Mouse (Mus musculus): ENCODE results near the gene Olfr798. TPM values are rescaled to one million over a fixed set of nuclear protein-coding genes. Genes with fewer than 3 reads are reported as not detected.

Gene Olfr798
- total RNA-seq (2023): not detected

GRCm38 (mm10) chr10:129627834-129628233, at the start of gene Olfr798:
TSS of gene Olfr798 (minus strand) at chr10:129627934.

DNA sequence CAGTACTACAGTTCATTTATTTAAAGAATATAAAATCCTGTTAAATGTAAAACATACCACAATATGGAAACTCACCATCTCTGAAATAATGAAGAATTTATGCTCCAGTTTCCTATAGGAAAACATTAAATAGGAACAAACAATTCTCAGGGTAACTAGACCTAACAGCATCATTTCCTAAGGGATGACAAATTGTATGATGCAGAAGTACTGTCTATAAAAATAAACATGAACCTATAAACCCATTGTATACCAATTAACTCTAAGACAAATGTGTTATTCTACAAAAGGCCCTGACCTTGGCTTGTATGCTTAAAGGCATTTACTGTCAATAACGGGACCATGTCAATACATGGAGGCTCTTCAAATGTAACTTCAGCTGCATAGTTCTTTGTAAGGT, 46.0 kb upstream of the Olfr798 start, which contains the start of gene Olfr801:
Gene Olfr801, minus strand, starts transcription at position 101 of the 400 bp plus-strand sequence.

GRCm38 (mm10) chr10:129657394-129657793, 29.7 kb upstream of the Olfr798 start, which contains the start of gene Olfr800:
TSS of gene Olfr800 (plus strand) at chr10:129657694.

GRCm38 (mm10) chr10:129637184-129637583, 9.4 kb upstream of the Olfr798 start, which contains the start of gene Olfr799:
TSS of gene Olfr799 (plus strand) at chr10:129637484.

DNA sequence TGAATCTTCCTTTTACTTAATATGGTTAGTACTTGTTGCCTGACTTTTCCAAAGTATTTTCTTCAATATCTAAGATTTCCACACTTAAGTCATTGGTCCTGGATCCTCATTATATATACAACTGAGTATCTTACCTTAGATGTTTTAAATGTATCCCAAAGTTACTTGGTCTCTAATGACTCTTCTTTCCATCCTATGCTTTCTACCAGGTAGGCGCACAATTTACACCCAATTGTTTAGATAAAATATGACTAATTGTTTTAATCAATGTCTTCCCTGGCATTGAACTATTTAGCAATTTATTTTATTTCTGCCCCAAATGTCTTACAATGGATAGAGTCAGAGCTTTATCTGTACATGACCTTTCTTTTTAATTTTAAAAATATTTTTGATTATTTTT, 15.3 kb downstream of the Olfr798 start, which contains the start of gene Olfr796:
Gene Olfr796, minus strand, starts transcription at position 101 of the 400 bp plus-strand sequence.

Other genes starting within 250 kb of the Olfr798 start
- under 1 TPM in 1 of 2 experiments, not detected in 1; 0.18 TPM for gene Olfr784, start 243.9 kb downstream of the Olfr798 start, total RNA-seq (2023)
- not detected for gene Olfr785, start 222.5 kb downstream of the Olfr798 start, total RNA-seq (2023)
- gene Olfr786, start 200.6 kb downstream of the Olfr798 start, total RNA-seq (2023): not detected
- not detected for gene Olfr787, start 166.1 kb downstream of the Olfr798 start, total RNA-seq (2023)
- not detected for gene Olfr788, start 156.9 kb downstream of the Olfr798 start, total RNA-seq (2023)
- not detected for gene Olfr789, start 143.2 kb downstream of the Olfr798 start, total RNA-seq (2023)
- gene Olfr790, start 129.4 kb downstream of the Olfr798 start, total RNA-seq (2023): not detected
- gene Olfr791, start 106.1 kb downstream of the Olfr798 start, total RNA-seq (2023): not detected
- not detected for gene Olfr792, start 88.8 kb downstream of the Olfr798 start, total RNA-seq (2023)
- not detected for gene Olfr794, start 60.3 kb downstream of the Olfr798 start, total RNA-seq (2023)
- gene Olfr796, start 15.4 kb downstream of the Olfr798 start, total RNA-seq (2023): not detected
- gene Olfr799, start 9.6 kb upstream of the Olfr798 start, total RNA-seq (2023): not detected
- not detected for gene Olfr800, start 29.8 kb upstream of the Olfr798 start, total RNA-seq (2023)
- gene Olfr801, start 45.9 kb upstream of the Olfr798 start, total RNA-seq (2023): not detected
- not detected for gene Olfr802, start 60.2 kb upstream of the Olfr798 start, total RNA-seq (2023)
- gene Olfr803, start 66.4 kb upstream of the Olfr798 start, total RNA-seq (2023): not detected
- gene Olfr804, start 75.3 kb upstream of the Olfr798 start, total RNA-seq (2023): not detected
- gene Olfr805, start 101.4 kb upstream of the Olfr798 start, total RNA-seq (2023): not detected
- gene Olfr806, start 114.0 kb upstream of the Olfr798 start, total RNA-seq (2023): not detected
- not detected for gene Olfr807, start 129.9 kb upstream of the Olfr798 start, total RNA-seq (2023)
- not detected for gene Olfr808, start 137.5 kb upstream of the Olfr798 start, total RNA-seq (2023)
- gene Olfr809, start 146.7 kb upstream of the Olfr798 start, total RNA-seq (2023): not detected
- gene Olfr810, start 167.0 kb upstream of the Olfr798 start, total RNA-seq (2023): not detected
- gene Olfr811, start 176.5 kb upstream of the Olfr798 start, total RNA-seq (2023): not detected
- gene Olfr812, start 218.2 kb upstream of the Olfr798 start, total RNA-seq (2023): not detected
- not detected for gene Olfr813, start 227.4 kb upstream of the Olfr798 start, total RNA-seq (2023)